Mouse (Mus musculus): ENCODE results near the gene Tmem131l. TPM values are rescaled to one million over a fixed set of nuclear protein-coding genes. Genes with fewer than 3 reads are reported as not detected.

Gene Tmem131l
- total RNA-seq, 1 experiment = 31.5 TPM

DNA sequence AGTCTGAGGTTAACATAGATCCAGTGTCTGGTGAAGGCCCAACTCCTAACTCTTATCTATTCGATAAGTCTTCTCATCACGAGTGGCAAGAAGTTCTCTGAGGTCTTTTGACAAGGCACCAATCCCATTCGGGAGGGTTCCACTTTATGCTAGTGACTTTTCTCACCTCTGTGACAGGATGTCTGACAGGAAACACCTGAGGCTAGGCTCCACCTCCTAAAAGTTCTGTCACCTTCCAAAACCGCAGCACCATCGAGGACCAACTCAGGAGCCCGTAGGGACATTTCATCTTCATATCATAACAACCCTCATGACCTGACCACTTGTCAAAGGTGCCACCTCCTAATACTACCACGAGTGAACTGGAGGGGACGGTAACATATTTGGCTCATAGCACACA lies 6.2 kb upstream of the Tmem131l start:
- no peak overlapping the region for H3K9ac ChIP-seq (ENCODE audit: insufficient read depth, low read depth, low read length, poor library complexity, severe bottlenecking)
- no peaks in the 10 kb centered on the region for H3K36me3 ChIP-seq (ENCODE audit: control insufficient read depth, insufficient read depth, low read length, poor library complexity, severe bottlenecking)
- in situ Hi-C loops (cut with MboI; ENCODE audit: low sequenced_read_pairs in 2 of 2, unreplicated experiment in 2 of 2) = no loop called here
- H3K27ac ChIP-seq (ENCODE audit: insufficient read depth, low read depth, low read length, poor library complexity, severe bottlenecking) = no peak overlapping the region
- no peak overlapping the region for H3K4me3 ChIP-seq (ENCODE audit: insufficient read depth in 1 of 2, low read depth in 1 of 2, low read length in 2 of 2, poor library complexity in 1 of 2, severe bottlenecking in 1 of 2)
- no peaks in the 10 kb centered on the region for H3K9me3 ChIP-seq (ENCODE audit: control insufficient read depth, insufficient read depth, low read depth, low read length)
- peaks cover 0 to 2% of the 10 kb centered on the region in 2 experiments; a peak in 1 of 4 replicates for H3K4me1 ChIP-seq (ENCODE audit: control insufficient read depth in 2 of 2, insufficient read depth in 2 of 2, low read length in 2 of 2, poor library complexity in 1 of 2)
- no peak for DNase-seq (ENCODE audit: low read depth, low spot score)
- TF ChIP-seq MAFK (IDR thresholded peaks at IDR 0.05; ENCODE audit: insufficient read depth, low read depth, low read length) (no peak), ZC3H11A (IDR thresholded peaks at IDR 0.05; ENCODE audit: borderline replicate concordance, low read depth, low read length) (no peak), ZNF384 (IDR thresholded peaks at IDR 0.05; ENCODE audit: low read depth, low read length) (no peak), CHD2 (IDR thresholded peaks at IDR 0.05; ENCODE audit: low read depth, low read length) (no peak), HCFC1 (IDR thresholded peaks at IDR 0.05; ENCODE audit: borderline replicate concordance, insufficient read depth, low read length) (no peak)

DNA sequence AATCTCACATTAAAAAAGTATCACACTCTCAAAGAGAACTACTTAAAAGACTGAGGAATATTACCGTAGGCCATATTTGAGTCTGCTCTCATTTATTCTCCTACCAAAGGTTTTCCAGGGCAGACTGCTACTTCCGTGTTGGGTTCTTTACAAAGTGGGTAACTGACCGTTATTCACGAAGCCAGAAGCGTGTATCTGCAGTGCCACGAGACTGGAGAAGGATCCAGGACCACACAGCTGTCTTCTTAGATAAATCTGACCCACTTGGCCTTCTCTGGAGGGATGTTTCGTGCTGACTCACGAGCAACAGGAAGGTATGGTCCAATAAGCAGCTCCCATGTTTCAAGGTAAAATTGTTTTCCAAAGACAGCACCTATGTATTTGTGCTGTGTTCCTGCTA lies 1.8 kb upstream of the Tmem131l start:
- in situ Hi-C loops (cut with MboI; ENCODE audit: low sequenced_read_pairs in 2 of 2, unreplicated experiment in 2 of 2) = no loop called here
- no peak for TF ChIP-seq ZC3H11A (IDR thresholded peaks at IDR 0.05; ENCODE audit: borderline replicate concordance, low read depth, low read length)
- no peak for TF ChIP-seq ZNF384 (IDR thresholded peaks at IDR 0.05; ENCODE audit: low read depth, low read length)
- TF ChIP-seq CHD2 (IDR thresholded peaks at IDR 0.05; ENCODE audit: low read depth, low read length) = no peak
- no peak for TF ChIP-seq MAFK (IDR thresholded peaks at IDR 0.05; ENCODE audit: insufficient read depth, low read depth, low read length)
- no peak for TF ChIP-seq HCFC1 (IDR thresholded peaks at IDR 0.05; ENCODE audit: borderline replicate concordance, insufficient read depth, low read length)
- Histone ChIP-seq H3K27ac (ENCODE audit: insufficient read depth, low read depth, low read length, poor library complexity, severe bottlenecking) (no peak overlapping the region), H3K36me3 (ENCODE audit: control insufficient read depth, insufficient read depth, low read length, poor library complexity, severe bottlenecking) (no peaks in the 10 kb centered on the region), H3K9ac (ENCODE audit: insufficient read depth, low read depth, low read length, poor library complexity, severe bottlenecking) (no peak overlapping the region), H3K4me3 (ENCODE audit: insufficient read depth in 1 of 2, low read depth in 1 of 2, low read length in 2 of 2, poor library complexity in 1 of 2, severe bottlenecking in 1 of 2) (no peak overlapping the region), H3K4me1 (ENCODE audit: control insufficient read depth in 2 of 2, insufficient read depth in 2 of 2, low read length in 2 of 2, poor library complexity in 1 of 2) (no peaks in the 10 kb centered on the region), H3K9me3 (ENCODE audit: control insufficient read depth, insufficient read depth, low read depth, low read length) (no peaks in the 10 kb centered on the region)
- DNase-seq (ENCODE audit: low read depth, low spot score) = no peak

DNA sequence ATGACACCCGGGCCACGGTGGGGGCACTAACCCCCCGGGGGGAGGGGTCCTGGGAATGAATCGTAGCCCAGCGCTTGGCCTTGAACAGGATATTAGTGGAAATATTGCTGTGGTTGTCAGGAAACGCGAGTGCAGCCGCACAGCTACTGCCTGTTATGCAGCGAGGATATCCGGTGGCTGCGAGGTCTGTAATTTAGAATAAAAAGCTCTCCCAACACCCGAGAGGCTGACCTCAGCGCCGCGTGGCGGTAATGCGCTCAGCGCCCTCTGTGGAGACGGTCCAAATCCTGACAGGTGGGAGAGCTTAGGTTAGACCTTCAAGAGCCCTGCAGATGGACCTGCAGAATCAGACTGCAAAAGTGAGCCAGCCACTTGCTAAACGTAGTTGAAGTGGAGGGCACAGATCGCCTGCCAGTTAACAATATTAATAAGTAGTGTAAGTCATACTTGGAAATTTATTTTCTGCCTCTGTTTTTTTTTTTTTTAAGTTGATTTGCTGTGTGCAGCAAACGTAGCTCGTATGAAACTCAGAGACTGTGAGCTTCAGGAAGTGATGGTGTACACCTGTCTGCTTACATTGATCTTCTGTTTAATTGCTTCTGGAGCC lies 604 bp upstream of the Tmem131l start:
- no peaks in the 10 kb centered on the region for H3K4me1 ChIP-seq (ENCODE audit: control insufficient read depth in 2 of 2, insufficient read depth in 2 of 2, low read length in 2 of 2, poor library complexity in 1 of 2)
- no peak overlapping the region for H3K27ac ChIP-seq (ENCODE audit: insufficient read depth, low read depth, low read length, poor library complexity, severe bottlenecking)
- H3K9me3 ChIP-seq (ENCODE audit: control insufficient read depth, insufficient read depth, low read depth, low read length) = no peaks in the 10 kb centered on the region
- peak overlapping the region; percentile 68 for H3K9ac ChIP-seq (ENCODE audit: insufficient read depth, low read depth, low read length, poor library complexity, severe bottlenecking)
- TF ChIP-seq HCFC1 (IDR thresholded peaks at IDR 0.05; ENCODE audit: borderline replicate concordance, insufficient read depth, low read length) (no peak), ZC3H11A (IDR thresholded peaks at IDR 0.05; ENCODE audit: borderline replicate concordance, low read depth, low read length) (no peak), MAFK (IDR thresholded peaks at IDR 0.05; ENCODE audit: insufficient read depth, low read depth, low read length) (no peak), CHD2 (IDR thresholded peaks at IDR 0.05; ENCODE audit: low read depth, low read length) (no peak), ZNF384 (IDR thresholded peaks at IDR 0.05; ENCODE audit: low read depth, low read length) (no peak)
- no peak for DNase-seq (ENCODE audit: low read depth, low spot score)
- in situ Hi-C loops (cut with MboI; ENCODE audit: low sequenced_read_pairs in 2 of 2, unreplicated experiment in 2 of 2) = no loop called here
- no peaks in the 10 kb centered on the region for H3K36me3 ChIP-seq (ENCODE audit: control insufficient read depth, insufficient read depth, low read length, poor library complexity, severe bottlenecking)
- H3K4me3 ChIP-seq (ENCODE audit: insufficient read depth in 1 of 2, low read depth in 1 of 2, low read length in 2 of 2, poor library complexity in 1 of 2, severe bottlenecking in 1 of 2) = peak overlapping the region; percentile 59 to 64

DNA sequence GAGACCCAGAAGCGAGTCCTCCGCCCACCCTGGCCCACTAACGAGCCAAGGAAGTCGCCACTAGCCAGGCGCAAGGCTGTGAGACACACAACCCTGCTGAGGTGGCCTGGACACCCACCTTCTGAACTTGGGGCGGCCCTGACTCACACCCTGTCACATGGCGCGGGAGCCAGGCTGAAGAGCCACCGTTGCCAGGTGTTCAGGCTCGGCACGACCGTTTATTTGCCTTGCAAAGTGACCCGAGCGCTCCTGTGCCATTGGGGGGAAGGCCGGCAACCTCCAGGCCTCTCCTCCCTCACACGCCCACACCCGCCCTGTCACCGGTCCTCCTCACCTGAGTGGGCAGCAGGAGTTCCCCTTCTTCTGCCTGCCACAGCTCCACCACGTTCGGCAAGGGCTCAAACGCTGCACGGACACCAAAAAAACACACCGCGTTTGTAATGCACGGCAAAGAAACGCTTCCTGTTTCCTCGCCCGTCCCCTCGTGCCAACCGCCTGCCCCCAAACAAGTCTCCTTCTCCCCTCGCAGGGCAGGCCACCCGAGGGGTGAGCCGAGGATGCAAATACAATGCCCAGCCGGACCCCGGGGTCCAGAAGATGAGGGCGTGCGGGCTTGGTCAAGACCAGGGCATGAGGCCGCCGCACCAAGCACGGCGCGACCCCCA lies 862 bp downstream of the Tmem131l start:
- Histone ChIP-seq H3K9me3 (ENCODE audit: control insufficient read depth, insufficient read depth, low read depth, low read length) (no peaks in the 10 kb centered on the region), H3K4me3 (ENCODE audit: insufficient read depth in 1 of 2, low read depth in 1 of 2, low read length in 2 of 2, poor library complexity in 1 of 2, severe bottlenecking in 1 of 2) (peak overlapping the region; percentile 98 to 99), H3K4me1 (ENCODE audit: control insufficient read depth in 2 of 2, insufficient read depth in 2 of 2, low read length in 2 of 2, poor library complexity in 1 of 2) (no peaks in the 10 kb centered on the region), H3K27ac (ENCODE audit: insufficient read depth, low read depth, low read length, poor library complexity, severe bottlenecking) (no peak overlapping the region), H3K9ac (ENCODE audit: insufficient read depth, low read depth, low read length, poor library complexity, severe bottlenecking) (peak overlapping the region; percentile 96), H3K36me3 (ENCODE audit: control insufficient read depth, insufficient read depth, low read length, poor library complexity, severe bottlenecking) (no peaks in the 10 kb centered on the region)
- TF ChIP-seq MAFK (IDR thresholded peaks at IDR 0.05; ENCODE audit: insufficient read depth, low read depth, low read length) = no peak
- no peak for TF ChIP-seq ZNF384 (IDR thresholded peaks at IDR 0.05; ENCODE audit: low read depth, low read length)
- no peak for TF ChIP-seq HCFC1 (IDR thresholded peaks at IDR 0.05; ENCODE audit: borderline replicate concordance, insufficient read depth, low read length)
- TF ChIP-seq ZC3H11A (IDR thresholded peaks at IDR 0.05; ENCODE audit: borderline replicate concordance, low read depth, low read length) = no peak
- TF ChIP-seq CHD2 (IDR thresholded peaks at IDR 0.05; ENCODE audit: low read depth, low read length) = no peak
- no peak for DNase-seq (ENCODE audit: low read depth, low spot score)
- in situ Hi-C loops (cut with MboI; ENCODE audit: low sequenced_read_pairs in 2 of 2, unreplicated experiment in 2 of 2) = no loop called here

Data from ES-E14 (cell line).